Mouse (Mus musculus) E14TG2a.4 (cell line): ENCODE results near the gene Fxn.

ENCODE experiments used
- CTCF ChIP-seq: conservative IDR thresholded peaks from 2 replicates; pipeline ENCODE4 v1.5.1; 2014; ENCODE audit warnings: low read length
- NANOG ChIP-seq: IDR thresholded peaks from 2 replicates; pipeline ENCODE4 v1.6.1; 2014; ENCODE audit warnings: borderline replicate concordance, low read length, mixed read lengths
- POU5F1 ChIP-seq: IDR thresholded peaks from 2 replicates; pipeline ENCODE4 v1.6.1; 2014; ENCODE audit warnings: low read length, borderline replicate concordance

- TF ChIP-seq CTCF (no peak), POU5F1 (no peak), NANOG (no peak)
Observed at GRCm38 (mm10) chr19:24325692-24326091, 45.3 kb upstream of the Fxn start.
